Mouse (Mus musculus) forebrain, embryonic 11.5 days (tissue): ENCODE measurements around the gene Tyw1. TPM values are rescaled to one million over a fixed set of nuclear protein-coding genes. Genes with fewer than 3 reads are reported as not detected.

Experiments used
- ATAC-seq: fragments of 200-750 bp; cut with Nextera tagmentation; replicated peaks from 2 replicates; pipeline ENCODE4 v1.8.0; 2017; ENCODE audit warnings: moderate TSS enrichment; ENCODE audit not compliant: low FRiP score
- DNase-seq: peaks from one replicate; pipeline ENCODE4 v3.0.0-alpha.2; 2017; ENCODE audit warnings: low spot score
- H3K27ac ChIP-seq: fragments of 300-500 bp; sonication (generic); 2 replicates; pipeline ENCODE4 v1.5.1; 2014; ENCODE audit warnings: low read depth, low read length
- H3K27me3 ChIP-seq: fragments of 300-500 bp; sonication (generic); 2 replicates; pipeline ENCODE4 v1.6.1; 2014; ENCODE audit warnings: mild to moderate bottlenecking, low read length, mixed read lengths; ENCODE audit not compliant: control insufficient read depth, insufficient read depth
- H3K36me3 ChIP-seq: fragments of 300-500 bp; sonication (generic); 2 replicates; pipeline ENCODE4 v1.6.1; 2014; ENCODE audit warnings: mild to moderate bottlenecking, low read length, moderate library complexity, mixed read lengths; ENCODE audit not compliant: control insufficient read depth, insufficient read depth
- H3K4me1 ChIP-seq: fragments of 300-500 bp; sonication (generic); replicated peaks from 2 replicates; pipeline ENCODE4 v1.6.1; 2014; ENCODE audit warnings: low read length, mixed read lengths; ENCODE audit not compliant: control insufficient read depth, insufficient read depth
- H3K4me2 ChIP-seq: fragments of 300-500 bp; sonication (generic); 2 replicates; pipeline ENCODE4 v1.6.1; 2014; ENCODE audit warnings: low read depth, mild to moderate bottlenecking, low read length, moderate library complexity, mixed read lengths; ENCODE audit not compliant: severe bottlenecking
- H3K4me3 ChIP-seq: fragments of 300-500 bp; sonication (generic); 2 replicates; pipeline ENCODE4 v1.5.1; 2014; ENCODE audit warnings: low read depth, low read length
- H3K9ac ChIP-seq: fragments of 300-500 bp; sonication (generic); 2 replicates; pipeline ENCODE4 v1.6.1; 2014; ENCODE audit warnings: low read length
- H3K9me3 ChIP-seq: fragments of 300-500 bp; sonication (generic); 2 replicates; pipeline ENCODE4 v1.6.1; 2016; ENCODE audit warnings: low read length, mixed read lengths; ENCODE audit not compliant: control insufficient read depth
- WGBS: fragments of 180-500 bp; shearing (Covaris S2); extraction: QIAGEN DNeasy Blood & Tissue Kit; methylation state at CpG from one replicate; pipeline ENCODE4 v1.1.7; 2014; 5-methylcytosine and 5-hydroxymethylcytosine counted together
- polyA plus RNA-seq: library from polyadenylated mRNA; unstranded; fragments of >200 nt; fragmentation: Nextera tagmentation; extraction: Ambion mirVana; gene quantifications from 2 replicates; pipeline ENCODE4 v1.2.1, GENCODE M21; 2014

Tyw1 gene
- polyA plus RNA-seq, 1 experiment from 2014 or later = 26.2 TPM

DNA sequence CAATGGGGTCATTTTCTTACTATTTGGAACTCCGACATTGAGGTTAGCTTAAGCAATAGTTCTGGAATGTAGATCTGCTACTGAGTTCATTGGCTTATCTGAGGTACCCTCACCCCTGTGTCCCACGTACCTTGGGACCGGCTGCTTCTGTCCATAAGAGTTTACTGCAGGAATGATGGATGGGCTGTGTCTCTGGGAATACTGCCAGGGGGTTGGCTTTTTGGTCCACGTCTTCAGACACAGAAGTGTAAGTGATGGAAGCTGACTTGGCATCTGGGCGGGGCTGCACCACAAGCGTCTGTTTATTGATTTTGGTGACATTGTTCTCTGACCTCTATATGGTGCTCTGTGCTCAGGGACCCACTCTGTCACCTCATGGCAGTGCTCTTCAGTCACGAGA lies 55.4 kb downstream of the Tyw1 start:
- Histone ChIP-seq H3K4me3 (no peak overlapping the region), H3K4me1 (no peaks in the 10 kb centered on the region), H3K4me2 (no peak overlapping the region), H3K36me3 (no peaks in the 10 kb centered on the region; the same call in 1 of the 2 replicates), H3K27me3 (no peaks in the 10 kb centered on the region), H3K9me3 (no peaks in the 10 kb centered on the region), H3K9ac (no peak overlapping the region), H3K27ac (no peak overlapping the region)
- 93% methylated on average over 7 of the region's 7 CpGs for WGBS
- no peak for DNase-seq
- ATAC-seq = no peak

DNA sequence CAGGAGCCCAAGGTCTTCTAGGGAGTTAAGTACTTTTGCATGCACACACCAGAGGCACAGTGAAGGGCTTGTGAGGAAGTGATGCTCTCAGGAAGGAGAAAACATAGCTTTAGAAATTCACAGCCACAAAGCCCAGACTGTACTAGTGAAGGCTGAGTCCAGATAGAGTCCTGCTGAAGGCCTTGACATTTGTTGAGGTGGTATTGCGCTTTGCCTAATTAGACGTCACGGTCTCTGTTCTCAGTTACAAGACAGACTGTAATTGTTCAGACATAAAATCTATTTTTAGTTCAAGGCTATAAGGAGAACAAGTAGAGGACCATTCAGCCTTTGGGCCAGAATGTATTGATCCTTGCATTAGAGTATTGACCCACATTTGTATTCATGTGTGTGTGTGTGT lies 58.1 kb downstream of the Tyw1 start:
- ATAC-seq (no peak), DNase-seq (no peak)
- no peaks in the 10 kb centered on the region for H3K9me3 ChIP-seq
- no peak overlapping the region for H3K4me2 ChIP-seq
- 86% methylated on average over 3 of the region's 3 CpGs for WGBS
- no peak overlapping the region for H3K4me3 ChIP-seq
- no peak overlapping the region for H3K9ac ChIP-seq
- no peaks in the 10 kb centered on the region; the same call in 1 of the 2 replicates for H3K36me3 ChIP-seq
- no peaks in the 10 kb centered on the region for H3K4me1 ChIP-seq
- H3K27me3 ChIP-seq = no peaks in the 10 kb centered on the region
- H3K27ac ChIP-seq = no peak overlapping the region

DNA sequence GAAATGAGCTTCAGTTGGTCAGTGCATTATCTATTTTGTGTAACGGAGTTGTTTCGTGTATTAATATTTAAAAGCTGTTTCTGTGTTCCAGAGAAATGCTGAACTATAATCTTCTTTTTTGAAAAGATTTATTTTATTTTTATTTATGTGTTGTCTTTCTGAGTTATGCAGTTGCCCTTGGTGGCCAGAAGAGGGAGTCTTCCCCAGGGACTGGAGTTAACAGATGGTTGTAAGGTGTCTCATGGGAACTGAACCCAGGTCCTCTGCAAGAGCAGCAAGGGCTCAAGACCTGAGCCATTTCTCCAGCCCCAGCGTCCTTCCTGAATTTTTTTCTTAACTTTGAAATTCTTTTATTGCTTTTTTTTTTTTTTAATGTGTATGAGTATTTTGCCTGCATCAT lies 59.5 kb downstream of the Tyw1 start:
- no peaks in the 10 kb centered on the region for H3K27me3 ChIP-seq
- no peaks in the 10 kb centered on the region for H3K9me3 ChIP-seq
- WGBS = 95% methylated on average over 3 of the region's 3 CpGs
- no peak overlapping the region for H3K27ac ChIP-seq
- DNase-seq (no peak), ATAC-seq (no peak)
- H3K4me3 ChIP-seq = no peak overlapping the region
- no peaks in the 10 kb centered on the region; the same call in 1 of the 2 replicates for H3K36me3 ChIP-seq
- no peak overlapping the region for H3K4me2 ChIP-seq
- H3K9ac ChIP-seq = no peak overlapping the region
- no peaks in the 10 kb centered on the region for H3K4me1 ChIP-seq

DNA sequence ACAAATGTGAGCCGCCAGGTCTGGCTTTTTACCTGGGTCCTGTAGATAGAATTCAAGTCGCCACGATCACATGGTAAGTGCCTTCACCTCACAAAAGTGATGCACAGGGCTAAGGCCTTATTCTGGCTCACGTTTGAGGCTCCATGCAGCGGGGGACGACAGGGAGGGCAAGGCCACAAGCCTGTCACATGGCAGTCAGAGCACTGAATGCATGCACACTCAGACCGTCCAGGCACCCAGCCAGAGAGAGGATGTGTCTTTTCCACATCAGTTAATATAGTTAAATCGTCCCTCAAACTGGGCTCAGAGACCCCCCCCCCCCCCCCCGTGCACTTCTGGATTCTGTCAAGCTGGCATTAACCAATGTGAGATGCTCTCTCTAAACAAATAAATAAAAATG lies 60.9 kb downstream of the Tyw1 start:
- H3K4me3 ChIP-seq = no peak overlapping the region
- DNase-seq (no peak), ATAC-seq (no peak)
- no peaks in the 10 kb centered on the region for H3K27me3 ChIP-seq
- no peaks in the 10 kb centered on the region for H3K4me1 ChIP-seq
- no peak overlapping the region for H3K9ac ChIP-seq
- no peaks in the 10 kb centered on the region for H3K9me3 ChIP-seq
- H3K4me2 ChIP-seq = no peak overlapping the region
- no peaks in the 10 kb centered on the region for H3K36me3 ChIP-seq
- H3K27ac ChIP-seq = no peak overlapping the region
- WGBS = 95% methylated on average over 9 of the region's 9 CpGs

DNA sequence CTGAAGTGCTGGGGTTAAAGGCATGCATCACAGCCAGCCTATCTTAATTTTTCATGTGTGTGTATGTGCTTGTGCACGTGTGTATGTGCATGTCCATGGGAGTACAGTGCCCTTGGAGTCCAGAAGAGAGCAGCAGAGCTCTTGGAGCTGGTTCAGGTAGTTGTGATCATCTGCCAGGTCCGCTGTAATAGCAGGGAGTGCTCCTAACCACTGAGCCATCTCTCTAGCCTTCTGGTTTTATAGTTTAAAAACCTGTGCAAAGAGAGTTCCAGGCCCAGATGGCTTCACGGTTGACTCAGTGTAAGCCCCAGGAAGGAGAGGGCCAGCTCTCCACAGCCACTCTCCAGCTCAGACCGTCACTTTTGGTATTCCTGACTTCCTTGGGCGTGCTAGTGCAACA lies 64.4 kb downstream of the Tyw1 start:
- H3K4me1 ChIP-seq = no peaks in the 10 kb centered on the region
- no peak for ATAC-seq
- no peak overlapping the region for H3K4me2 ChIP-seq
- DNase-seq = no peak
- no peak overlapping the region for H3K9ac ChIP-seq
- whole genome bisulfite sequencing = 91% methylated on average over 5 of the region's 5 CpGs
- H3K9me3 ChIP-seq = peaks cover 5% of the 10 kb centered on the region; the same call in 1 of the 2 replicates
- no peak overlapping the region for H3K27ac ChIP-seq
- H3K27me3 ChIP-seq = no peaks in the 10 kb centered on the region
- H3K36me3 ChIP-seq = no peaks in the 10 kb centered on the region
- H3K4me3 ChIP-seq = no peak overlapping the region

DNA sequence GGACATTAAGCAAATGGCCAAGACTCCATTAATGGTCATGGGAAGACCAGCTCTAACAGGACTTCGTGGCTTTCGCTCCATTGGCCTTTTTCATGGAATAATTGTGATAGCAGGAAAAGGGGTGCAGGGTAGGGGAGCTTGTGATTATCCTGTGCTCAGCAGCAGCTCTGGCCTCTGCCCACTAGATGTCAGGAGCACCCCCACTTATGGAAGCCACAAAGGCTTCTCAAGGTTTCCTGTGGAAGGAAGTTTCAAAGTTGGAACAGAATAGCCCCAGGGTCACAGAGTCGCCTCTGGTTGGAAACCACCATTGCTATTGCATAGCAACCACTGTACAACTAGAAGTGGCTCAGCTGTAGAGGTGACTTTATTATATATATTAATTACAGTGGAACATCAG lies 65.1 kb downstream of the Tyw1 start:
- no peak overlapping the region for H3K4me3 ChIP-seq
- WGBS = 89% methylated on average over 3 of the region's 3 CpGs
- no peaks in the 10 kb centered on the region for H3K27me3 ChIP-seq
- H3K9ac ChIP-seq = no peak overlapping the region
- no peaks in the 10 kb centered on the region for H3K4me1 ChIP-seq
- H3K27ac ChIP-seq = no peak overlapping the region
- peaks cover 2% of the 10 kb centered on the region; the same call in 1 of the 2 replicates for H3K36me3 ChIP-seq
- peaks cover 5% of the 10 kb centered on the region; the same call in 1 of the 2 replicates for H3K9me3 ChIP-seq
- no peak for ATAC-seq
- DNase-seq = no peak
- no peak overlapping the region for H3K4me2 ChIP-seq

DNA sequence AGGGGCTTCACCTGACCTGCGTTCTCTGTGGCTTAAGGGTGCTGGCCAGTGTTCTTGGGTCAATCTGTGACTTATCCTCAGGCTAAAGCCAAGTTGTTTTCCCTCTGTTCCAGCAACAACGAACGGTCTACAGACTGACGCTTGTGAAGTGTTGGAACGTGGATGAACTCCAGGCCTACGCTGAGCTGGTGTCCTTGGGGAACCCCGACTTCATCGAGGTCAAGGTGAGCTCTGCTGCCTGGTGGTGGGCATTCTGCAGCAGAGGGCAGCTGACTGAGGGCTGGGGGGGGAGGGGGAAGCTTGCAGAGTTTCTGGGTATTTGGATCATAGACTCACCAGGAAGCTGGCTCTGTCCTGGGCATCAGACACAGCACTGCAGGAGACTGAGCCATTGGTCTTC lies 70.1 kb downstream of the Tyw1 start:
- no peaks in the 10 kb centered on the region for H3K4me1 ChIP-seq
- H3K27ac ChIP-seq = no peak overlapping the region
- 97% methylated on average over 8 of the region's 8 CpGs for WGBS
- no peak overlapping the region for H3K9ac ChIP-seq
- H3K27me3 ChIP-seq = no peaks in the 10 kb centered on the region
- H3K4me2 ChIP-seq = no peak overlapping the region
- H3K9me3 ChIP-seq = peaks cover 5% of the 10 kb centered on the region; the same call in 1 of the 2 replicates
- H3K36me3 ChIP-seq = peaks cover 3% of the 10 kb centered on the region; the same call in 1 of the 2 replicates
- H3K4me3 ChIP-seq = no peak overlapping the region
- no peak for ATAC-seq
- no peak for DNase-seq

DNA sequence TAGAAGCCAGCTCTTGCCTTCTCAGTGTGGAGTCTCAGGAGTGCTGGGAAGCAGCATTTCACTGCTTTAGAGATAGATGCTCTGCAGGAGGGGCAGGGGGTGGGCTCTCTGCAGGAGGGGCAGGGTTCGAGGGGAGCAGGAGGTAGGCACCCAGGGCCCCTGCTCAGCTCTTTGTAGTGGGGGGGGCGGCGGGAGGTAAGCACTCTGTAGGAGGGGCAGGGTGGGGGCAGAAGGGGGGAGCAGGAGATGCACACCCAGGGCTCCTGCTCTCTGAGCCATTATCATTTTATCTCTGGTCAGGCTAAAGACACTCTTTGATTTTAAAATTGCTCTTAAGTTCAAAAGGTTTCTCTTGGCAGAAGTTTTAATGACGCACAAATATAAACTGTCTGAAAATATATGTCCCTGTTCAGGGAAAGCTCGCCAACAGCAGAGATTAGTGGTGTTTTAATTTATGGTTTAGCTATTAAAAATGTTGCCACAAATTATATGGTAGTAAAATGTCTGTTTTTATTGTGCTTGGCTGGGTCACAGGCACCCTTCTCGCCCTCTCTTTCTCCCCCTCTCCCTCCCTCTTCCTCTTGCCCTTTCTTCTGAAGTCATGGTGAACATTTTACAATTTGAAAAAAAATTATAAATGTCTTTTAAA lies 72.3 kb downstream of the Tyw1 start:
- peaks cover 3% of the 10 kb centered on the region; the same call in 1 of the 2 replicates for H3K36me3 ChIP-seq
- H3K27ac ChIP-seq = no peak overlapping the region

DNA sequence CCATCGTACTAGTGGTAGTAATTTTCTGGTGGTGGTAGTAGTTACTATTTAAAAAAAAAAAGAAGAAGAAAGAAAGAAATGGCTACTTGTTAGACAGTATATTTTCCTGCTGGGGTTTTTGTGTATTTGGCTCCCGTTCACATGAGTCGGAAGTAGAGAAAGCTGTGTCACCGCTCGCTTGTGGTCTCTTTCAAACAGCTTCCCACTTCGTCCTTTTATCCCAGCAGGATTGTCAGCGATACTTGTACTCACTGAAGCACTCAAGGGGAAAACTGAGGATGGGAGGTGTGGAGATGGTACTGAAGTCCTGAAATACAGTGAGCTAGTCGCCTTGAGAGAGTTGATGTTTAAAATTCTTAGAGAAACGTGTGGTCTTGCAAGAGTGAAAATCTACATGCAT lies 72.9 kb downstream of the Tyw1 start:
- Histone ChIP-seq H3K4me2 (no peak overlapping the region), H3K27me3 (no peaks in the 10 kb centered on the region), H3K4me1 (no peaks in the 10 kb centered on the region), H3K9ac (no peak overlapping the region), H3K36me3 (peaks cover 3% of the 10 kb centered on the region; the same call in 1 of the 2 replicates), H3K9me3 (peaks cover 5% of the 10 kb centered on the region; the same call in 1 of the 2 replicates), H3K27ac (no peak overlapping the region), H3K4me3 (no peak overlapping the region)
- no peak for ATAC-seq
- 89% methylated on average over 9 of the region's 9 CpGs for WGBS
- no peak for DNase-seq

More for the DNA sequence above, 72.3 kb downstream of the Tyw1 start:
- peaks cover 5% of the 10 kb centered on the region; the same call in 1 of the 2 replicates for H3K9me3 ChIP-seq
- H3K4me1 ChIP-seq = no peaks in the 10 kb centered on the region
- no peak overlapping the region for H3K4me2 ChIP-seq
- no peaks in the 10 kb centered on the region for H3K27me3 ChIP-seq
- H3K4me3 ChIP-seq = no peak overlapping the region
- DNase-seq (no peak), ATAC-seq (no peak)
- WGBS = 83% methylated on average over 6 of the region's 6 CpGs
- H3K9ac ChIP-seq = no peak overlapping the region
